Mouse (Mus musculus): Measurements from ENCODE around the gene Cachd1.

GRCm38 (mm10) chr4:101044149-101044548 is 267.7 kb downstream of the Cachd1 start:
- no peak for TF ChIP-seq POLR2A (IDR thresholded peaks at IDR 0.05; ENCODE audit: insufficient read depth, low read length)
- no peak for TF ChIP-seq EP300 (IDR thresholded peaks at IDR 0.05; ENCODE audit: insufficient read depth, low read depth, low read length)
